Mouse (Mus musculus) urinary bladder, adult 18-20 months (tissue): ENCODE measurements around the gene Dolk.

Experiments used
- DNase-seq, 2 experiments: peaks; one replicate each; pipeline ENCODE4 v3.0.0; 2022; ENCODE audit warnings: low spot score in 2 of 2, mixed read lengths in 2 of 2

Gene Dolk

GRCm38 (mm10) chr2:30286192-30287026 is at the start of gene Dolk, which contains the start of gene Nup188:
Gene Dolk, minus strand, starts transcription at chr2:30286334.
Gene Nup188, plus strand, starts transcription at chr2:30286397.
- DNase-seq: peak; percentile 92 to 97

- DNase-seq: no peak
These were observed 49.2 kb upstream of the Dolk start for GRCm38 (mm10) chr2:30335324-30335723.

GRCm38 (mm10) chr2:30328791-30329190 is 42.7 kb upstream of the Dolk start:
- no peak for DNase-seq

- DNase-seq: no peak
These were observed 41.1 kb upstream of the Dolk start for GRCm38 (mm10) chr2:30327276-30327675.

- no peak for DNase-seq
These were observed 39.2 kb upstream of the Dolk start for GRCm38 (mm10) chr2:30325296-30325695.

GRCm38 (mm10) chr2:30323111-30323510 is 37.0 kb upstream of the Dolk start:
- DNase-seq: no peak

- DNase-seq: no peak
These were observed 33.1 kb upstream of the Dolk start for GRCm38 (mm10) chr2:30319260-30319659.

- no peak for DNase-seq
These were observed 30.8 kb upstream of the Dolk start for GRCm38 (mm10) chr2:30316955-30317354.

- no peak for DNase-seq
These were observed 30.0 kb upstream of the Dolk start for GRCm38 (mm10) chr2:30316136-30316535.

- no peak for DNase-seq
These were observed 25.3 kb upstream of the Dolk start for GRCm38 (mm10) chr2:30311481-30311880.

- DNase-seq: no peak
These were observed 23.2 kb upstream of the Dolk start for GRCm38 (mm10) chr2:30309351-30309750.

- no peak for DNase-seq
These were observed 20.0 kb upstream of the Dolk start for GRCm38 (mm10) chr2:30306087-30306486.

GRCm38 (mm10) chr2:30299966-30300365 is 13.8 kb upstream of the Dolk start:
- no peak for DNase-seq

- DNase-seq: no peak
These were observed 13.4 kb upstream of the Dolk start for GRCm38 (mm10) chr2:30299525-30299924.

GRCm38 (mm10) chr2:30287027-30287373 is 866 bp upstream of the Dolk start:
- DNase-seq: no peak

- peak in 1 of 2 experiments; percentile 35 for DNase-seq
These were observed 535 bp downstream of the Dolk start for GRCm38 (mm10) chr2:30285416-30286181.

GRCm38 (mm10) chr2:30285004-30285403 is 1.1 kb downstream of the Dolk start:
- DNase-seq: no peak

- DNase-seq: no peak
These were observed 2.9 kb downstream of the Dolk start for GRCm38 (mm10) chr2:30283193-30283592.

- no peak for DNase-seq
These were observed 4.5 kb downstream of the Dolk start for GRCm38 (mm10) chr2:30281651-30282050.

GRCm38 (mm10) chr2:30280743-30281142 is 5.4 kb downstream of the Dolk start, which contains the start of gene Gm28038:
Gene Gm28038, plus strand, starts transcription at chr2:30281043.
- DNase-seq: no peak

GRCm38 (mm10) chr2:30270134-30270533 is 16.0 kb downstream of the Dolk start:
- peak in 1 of 2 experiments; percentile 76 for DNase-seq

- no peak for DNase-seq
These were observed 16.7 kb downstream of the Dolk start for GRCm38 (mm10) chr2:30269241-30269990.
